Mouse (Mus musculus): ENCODE data around the gene Frmd4a. TPM values are rescaled to one million over a fixed set of nuclear protein-coding genes. Genes with fewer than 3 reads are reported as not detected.

Frmd4a gene
- polyA plus RNA-seq, 1 experiment from 2014 or later = 48.1 TPM

DNA sequence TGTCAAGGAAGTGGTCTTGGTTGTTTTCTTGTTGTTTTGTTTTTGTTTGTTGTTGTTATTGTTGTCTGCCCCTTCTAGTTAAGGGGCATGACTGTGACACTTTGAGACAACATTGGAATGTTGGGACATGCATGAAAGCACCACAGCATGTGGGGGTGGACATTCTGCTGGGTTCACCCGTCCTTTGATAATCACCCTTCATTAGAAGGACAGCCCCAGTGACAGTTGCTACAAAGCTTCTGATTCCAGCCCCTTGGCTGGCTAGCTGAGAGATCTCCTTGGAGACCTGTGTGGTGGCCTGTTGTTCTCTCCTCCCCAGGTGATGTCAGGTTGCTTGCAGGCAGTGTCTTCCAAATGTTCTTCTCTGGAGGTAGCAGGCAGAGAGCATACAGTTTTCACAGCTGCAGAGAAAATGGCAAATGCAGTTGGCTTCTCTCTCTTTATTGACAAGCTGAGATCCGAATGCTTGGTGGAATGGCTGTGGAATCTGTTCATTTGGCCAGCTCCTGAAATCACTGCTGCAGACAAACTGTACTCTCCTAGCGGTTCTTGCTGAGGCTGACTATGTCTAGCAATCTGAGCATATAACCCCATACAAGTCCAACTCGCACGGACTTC is 136.6 kb downstream of the Frmd4a start:
- Histone ChIP-seq H3K4me1 (ENCODE audit: control insufficient read depth, insufficient read depth, low read depth, low read length) (peaks cover 16% of the 10 kb centered on the region), H3K9ac (ENCODE audit: low read depth, low read length) (peak overlapping the region; percentile 50), H3K27ac (ENCODE audit: low read depth, low read length) (peak overlapping the region; percentile 56), H3K27me3 (replicated peaks; ENCODE audit: control insufficient read depth, insufficient read depth, low read length) (no peaks in the 10 kb centered on the region), H3K4me2 (ENCODE audit: low read length) (peak overlapping the region; percentile 70), H3K4me3 (ENCODE audit: low read length) (peak overlapping the region; percentile 48), H3K9me3 (ENCODE audit: control insufficient read depth, low read length) (no peaks in the 10 kb centered on the region), H3K36me3 (ENCODE audit: control insufficient read depth, insufficient read depth, low read length) (no peaks in the 10 kb centered on the region)
- WGBS = 22% methylated on average over 5 of the region's 5 CpGs
- ATAC-seq = no peak

DNA sequence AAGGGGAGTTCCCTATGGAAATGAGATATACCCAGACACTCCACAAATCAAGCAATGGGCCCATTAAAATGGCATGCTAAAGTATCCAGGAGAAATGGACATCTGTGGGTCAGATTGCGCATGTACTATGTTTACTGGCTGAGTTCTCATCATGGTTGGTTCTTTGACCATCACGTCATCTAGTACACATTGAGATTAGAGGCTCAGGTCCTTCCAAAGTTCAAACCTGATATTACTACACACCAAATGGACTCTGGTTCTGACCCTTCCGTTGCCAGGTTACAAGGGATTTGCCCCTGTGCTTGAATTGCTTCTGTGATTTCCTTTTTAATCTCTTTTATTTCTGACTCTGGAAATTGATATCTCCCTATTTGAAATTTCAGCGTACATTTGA is 137.1 kb downstream of the Frmd4a start:
- H3K27me3 ChIP-seq (replicated peaks; ENCODE audit: control insufficient read depth, insufficient read depth, low read length) = no peaks in the 10 kb centered on the region
- no peak for ATAC-seq
- peak overlapping the region; percentile 70 for H3K4me2 ChIP-seq (ENCODE audit: low read length)
- 64% methylated on average over 4 of the region's 4 CpGs for WGBS
- H3K4me3 ChIP-seq (ENCODE audit: low read length) = peak overlapping the region; percentile 48
- no peaks in the 10 kb centered on the region for H3K9me3 ChIP-seq (ENCODE audit: control insufficient read depth, low read length)
- no peak overlapping the region; the same call in 1 of the 2 replicates for H3K9ac ChIP-seq (ENCODE audit: low read depth, low read length)
- peak overlapping the region; percentile 56 for H3K27ac ChIP-seq (ENCODE audit: low read depth, low read length)
- H3K4me1 ChIP-seq (ENCODE audit: control insufficient read depth, insufficient read depth, low read depth, low read length) = peaks cover 16% of the 10 kb centered on the region
- H3K36me3 ChIP-seq (ENCODE audit: control insufficient read depth, insufficient read depth, low read length) = no peaks in the 10 kb centered on the region

DNA sequence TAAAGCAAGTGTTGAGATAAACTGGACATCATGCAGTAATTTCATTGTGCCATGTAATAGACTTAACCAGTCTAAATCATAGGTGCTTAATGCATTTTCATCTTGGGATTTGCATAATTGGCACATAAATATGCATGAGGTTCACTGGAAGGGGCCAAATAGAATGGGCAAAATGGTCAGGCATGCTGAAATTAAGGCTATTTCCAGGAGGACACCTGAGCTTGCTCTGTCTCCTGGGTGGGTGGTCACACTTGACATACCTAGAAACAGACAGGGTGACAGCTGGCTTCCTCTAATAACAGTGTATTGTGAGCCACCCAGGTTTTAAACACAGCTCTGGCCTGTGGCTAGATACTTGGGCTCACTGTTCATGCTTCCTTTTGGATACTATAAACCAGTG is 137.9 kb downstream of the Frmd4a start:
- H3K27me3 ChIP-seq (replicated peaks; ENCODE audit: control insufficient read depth, insufficient read depth, low read length) = no peaks in the 10 kb centered on the region
- H3K4me2 ChIP-seq (ENCODE audit: low read length) = peak overlapping the region; percentile 70
- H3K4me1 ChIP-seq (ENCODE audit: control insufficient read depth, insufficient read depth, low read depth, low read length) = peaks cover 16% of the 10 kb centered on the region
- ATAC-seq = no peak
- no peak overlapping the region for H3K9ac ChIP-seq (ENCODE audit: low read depth, low read length)
- H3K27ac ChIP-seq (ENCODE audit: low read depth, low read length) = no peak overlapping the region
- no peak overlapping the region for H3K4me3 ChIP-seq (ENCODE audit: low read length)
- H3K36me3 ChIP-seq (ENCODE audit: control insufficient read depth, insufficient read depth, low read length) = no peaks in the 10 kb centered on the region
- no peaks in the 10 kb centered on the region for H3K9me3 ChIP-seq (ENCODE audit: control insufficient read depth, low read length)

DNA sequence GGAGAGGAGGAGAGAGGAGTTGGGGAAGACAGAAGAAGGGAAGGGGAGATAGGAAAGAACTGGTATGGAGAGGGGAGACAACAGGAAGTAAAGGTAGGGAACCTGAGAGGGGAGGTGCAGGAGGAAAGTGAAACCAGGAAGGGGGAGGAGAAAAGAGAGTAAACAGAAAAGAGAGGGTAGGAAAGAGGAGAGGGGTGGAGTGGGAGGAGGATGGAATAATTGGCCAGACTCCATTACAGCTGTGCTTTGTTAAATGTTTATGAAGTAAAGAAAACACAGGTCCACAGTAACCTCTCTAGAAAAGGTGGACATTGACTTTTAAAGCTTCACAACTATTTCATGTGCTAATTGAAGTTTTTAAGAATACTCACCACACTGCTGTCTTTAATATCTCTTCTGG is 139.0 kb downstream of the Frmd4a start:
- no peak for ATAC-seq
- Histone ChIP-seq H3K9ac (ENCODE audit: low read depth, low read length) (no peak overlapping the region), H3K27ac (ENCODE audit: low read depth, low read length) (no peak overlapping the region)

DNA sequence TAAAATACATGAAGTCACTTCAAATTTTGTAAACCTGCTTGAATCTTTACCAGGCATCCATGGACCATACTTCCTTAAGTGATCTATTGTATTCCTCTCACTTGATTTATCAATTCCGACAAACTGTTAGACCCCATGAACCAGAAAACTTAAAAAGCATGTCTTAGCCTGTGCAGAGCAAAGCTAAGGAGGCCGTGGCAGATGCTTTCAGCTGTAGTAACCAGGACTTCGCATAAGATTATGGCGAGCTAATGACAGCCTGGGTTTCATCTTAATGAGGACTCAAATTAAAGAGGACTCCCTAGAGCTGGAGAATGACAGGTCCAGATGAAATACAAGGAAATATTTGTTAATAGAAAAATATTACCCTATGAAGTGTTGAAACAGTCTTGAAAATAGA is 139.9 kb downstream of the Frmd4a start:
- no peak overlapping the region for H3K9ac ChIP-seq (ENCODE audit: low read depth, low read length)
- H3K4me3 ChIP-seq (ENCODE audit: low read length) = no peak overlapping the region
- no peak for ATAC-seq
- no peak overlapping the region for H3K27ac ChIP-seq (ENCODE audit: low read depth, low read length)
- peaks cover 16% of the 10 kb centered on the region for H3K4me1 ChIP-seq (ENCODE audit: control insufficient read depth, insufficient read depth, low read depth, low read length)
- no peaks in the 10 kb centered on the region for H3K27me3 ChIP-seq (replicated peaks; ENCODE audit: control insufficient read depth, insufficient read depth, low read length)
- no peaks in the 10 kb centered on the region for H3K9me3 ChIP-seq (ENCODE audit: control insufficient read depth, low read length)
- WGBS = 40% methylated on average over 4 of the region's 4 CpGs
- H3K4me2 ChIP-seq (ENCODE audit: low read length) = no peak overlapping the region
- H3K36me3 ChIP-seq (ENCODE audit: control insufficient read depth, insufficient read depth, low read length) = no peaks in the 10 kb centered on the region

More for the DNA sequence above, 139.0 kb downstream of the Frmd4a start:
- Histone ChIP-seq H3K4me2 (ENCODE audit: low read length) (no peak overlapping the region), H3K9me3 (ENCODE audit: control insufficient read depth, low read length) (no peaks in the 10 kb centered on the region), H3K27me3 (replicated peaks; ENCODE audit: control insufficient read depth, insufficient read depth, low read length) (no peaks in the 10 kb centered on the region), H3K36me3 (ENCODE audit: control insufficient read depth, insufficient read depth, low read length) (no peaks in the 10 kb centered on the region), H3K4me1 (ENCODE audit: control insufficient read depth, insufficient read depth, low read depth, low read length) (peaks cover 16% of the 10 kb centered on the region), H3K4me3 (ENCODE audit: low read length) (no peak overlapping the region)

DNA sequence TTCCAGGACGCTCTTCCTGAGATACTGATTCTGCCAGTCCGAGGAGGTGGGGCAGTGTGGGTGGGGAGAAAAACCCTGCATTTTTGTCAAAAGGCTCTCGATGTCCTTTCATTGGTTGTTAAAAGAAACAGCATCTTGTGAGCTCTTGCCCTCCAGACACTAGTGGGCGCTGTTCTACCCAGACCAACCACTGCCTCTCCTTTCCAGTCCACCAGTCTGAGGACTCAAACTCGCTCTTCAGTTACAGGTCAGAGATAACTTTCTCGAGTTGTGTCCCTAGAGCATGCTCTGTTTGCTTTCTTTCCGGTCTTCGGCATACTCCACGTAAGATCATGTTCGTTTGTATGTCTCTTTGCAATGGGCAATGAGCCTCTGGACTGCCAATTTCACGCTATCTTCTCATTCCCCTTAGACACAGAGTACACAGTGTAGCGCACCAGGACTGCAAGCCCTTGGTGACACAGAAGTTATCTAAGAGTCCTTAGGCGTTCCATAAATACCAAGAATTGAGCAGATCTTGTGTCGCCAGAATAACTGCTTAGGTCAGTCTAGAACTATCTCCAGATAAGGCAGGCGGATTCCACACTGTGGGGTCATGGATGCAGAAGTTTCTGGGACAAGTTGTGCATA is 142.2 kb downstream of the Frmd4a start:
- Histone ChIP-seq H3K4me1 (ENCODE audit: control insufficient read depth, insufficient read depth, low read depth, low read length) (peaks cover 9% of the 10 kb centered on the region), H3K27me3 (replicated peaks; ENCODE audit: control insufficient read depth, insufficient read depth, low read length) (no peaks in the 10 kb centered on the region), H3K27ac (ENCODE audit: low read depth, low read length) (no peak overlapping the region), H3K9me3 (ENCODE audit: control insufficient read depth, low read length) (no peaks in the 10 kb centered on the region), H3K9ac (ENCODE audit: low read depth, low read length) (no peak overlapping the region), H3K4me2 (ENCODE audit: low read length) (no peak overlapping the region), H3K36me3 (ENCODE audit: control insufficient read depth, insufficient read depth, low read length) (no peaks in the 10 kb centered on the region), H3K4me3 (ENCODE audit: low read length) (no peak overlapping the region)
- 87% methylated on average over 15 of the region's 15 CpGs for WGBS
- ATAC-seq = no peak

DNA sequence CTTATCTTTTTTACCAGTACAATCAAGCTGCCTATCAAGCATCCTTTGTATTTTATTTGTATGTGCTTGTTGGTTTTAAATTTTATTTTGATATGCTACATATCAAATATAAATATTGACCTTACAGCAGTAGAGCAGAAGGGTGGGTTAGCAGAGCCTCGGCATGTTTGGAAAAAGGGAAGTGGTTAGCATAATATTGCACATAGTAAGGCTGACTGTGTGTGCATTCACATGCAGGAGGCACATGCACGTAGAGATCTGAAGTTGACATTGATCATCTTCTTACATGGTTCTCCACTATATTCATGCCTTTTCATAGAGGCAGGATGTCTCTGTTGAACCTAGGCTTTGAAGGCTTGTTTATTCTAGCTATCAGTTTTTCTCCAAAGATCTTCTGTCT is 148.7 kb downstream of the Frmd4a start:
- no peaks in the 10 kb centered on the region for H3K27me3 ChIP-seq (replicated peaks; ENCODE audit: control insufficient read depth, insufficient read depth, low read length)
- no peak overlapping the region for H3K27ac ChIP-seq (ENCODE audit: low read depth, low read length)
- ATAC-seq = no peak
- H3K4me1 ChIP-seq (ENCODE audit: control insufficient read depth, insufficient read depth, low read depth, low read length) = peaks cover 20% of the 10 kb centered on the region
- 84% methylated on average over 2 of the region's 2 CpGs for WGBS
- no peak overlapping the region for H3K4me2 ChIP-seq (ENCODE audit: low read length)
- H3K9ac ChIP-seq (ENCODE audit: low read depth, low read length) = no peak overlapping the region
- H3K36me3 ChIP-seq (ENCODE audit: control insufficient read depth, insufficient read depth, low read length) = no peaks in the 10 kb centered on the region
- H3K9me3 ChIP-seq (ENCODE audit: control insufficient read depth, low read length) = no peaks in the 10 kb centered on the region
- H3K4me3 ChIP-seq (ENCODE audit: low read length) = no peak overlapping the region

DNA sequence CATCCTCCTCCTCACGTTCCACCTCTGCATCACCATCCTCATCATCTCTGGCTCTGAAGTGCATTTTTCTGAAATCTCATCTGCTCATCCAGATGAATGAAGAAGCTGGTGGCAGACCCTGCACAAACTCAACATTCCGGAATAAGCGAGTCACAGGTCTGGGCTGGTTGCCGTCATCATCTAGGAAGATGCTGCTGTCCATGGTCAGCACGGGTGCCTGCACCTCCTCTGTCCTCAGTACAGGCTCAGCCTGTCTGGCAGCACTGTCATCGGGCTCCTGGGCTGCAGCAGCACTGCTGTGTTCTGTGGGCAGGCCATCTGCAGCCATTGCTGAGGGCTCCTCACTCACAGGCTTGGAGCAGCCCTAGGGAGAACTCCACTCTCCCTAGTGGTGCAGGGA is 149.6 kb downstream of the Frmd4a start:
- Histone ChIP-seq H3K9ac (ENCODE audit: low read depth, low read length) (no peak overlapping the region), H3K4me1 (ENCODE audit: control insufficient read depth, insufficient read depth, low read depth, low read length) (peaks cover 20% of the 10 kb centered on the region), H3K27ac (ENCODE audit: low read depth, low read length) (no peak overlapping the region), H3K36me3 (ENCODE audit: control insufficient read depth, insufficient read depth, low read length) (no peaks in the 10 kb centered on the region), H3K27me3 (replicated peaks; ENCODE audit: control insufficient read depth, insufficient read depth, low read length) (no peaks in the 10 kb centered on the region), H3K4me3 (ENCODE audit: low read length) (no peak overlapping the region), H3K4me2 (ENCODE audit: low read length) (no peak overlapping the region), H3K9me3 (ENCODE audit: control insufficient read depth, low read length) (no peaks in the 10 kb centered on the region)
- no peak for ATAC-seq
- 94% methylated on average over 6 of the region's 6 CpGs for WGBS

DNA sequence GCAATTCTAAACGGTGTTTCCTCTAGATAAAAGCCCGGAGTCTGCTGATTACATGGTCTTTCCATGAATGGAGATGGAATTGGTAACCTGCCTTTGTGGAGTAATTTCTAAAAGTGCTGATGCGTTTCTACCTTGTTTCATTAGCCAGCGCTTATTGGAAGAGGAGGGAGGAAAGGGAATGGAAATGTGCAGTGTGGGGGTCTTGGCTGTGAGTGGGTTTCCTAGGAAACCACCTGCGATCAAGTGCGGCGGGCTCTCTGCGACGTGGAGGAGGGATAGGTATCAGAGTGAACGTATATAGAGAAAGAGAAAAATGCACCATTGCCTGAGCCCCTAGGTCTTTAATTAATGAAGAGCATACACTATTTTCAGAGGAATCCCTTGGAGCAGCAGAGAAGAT is 152.2 kb downstream of the Frmd4a start:
- peak; percentile 91 for ATAC-seq

More for the DNA sequence above, 152.2 kb downstream of the Frmd4a start:
- Histone ChIP-seq H3K36me3 (ENCODE audit: control insufficient read depth, insufficient read depth, low read length) (no peaks in the 10 kb centered on the region), H3K4me3 (ENCODE audit: low read length) (no peak overlapping the region), H3K9ac (ENCODE audit: low read depth, low read length) (0 out of 2 replicates have a peak overlapping the region, but pooled peaks have one; percentile 10), H3K27ac (ENCODE audit: low read depth, low read length) (peak overlapping the region; percentile 74), H3K27me3 (replicated peaks; ENCODE audit: control insufficient read depth, insufficient read depth, low read length) (no peaks in the 10 kb centered on the region), H3K4me1 (ENCODE audit: control insufficient read depth, insufficient read depth, low read depth, low read length) (peaks cover 20% of the 10 kb centered on the region), H3K4me2 (ENCODE audit: low read length) (peak overlapping the region; percentile 38), H3K9me3 (ENCODE audit: control insufficient read depth, low read length) (no peaks in the 10 kb centered on the region)
- WGBS = 30% methylated on average over 10 of the region's 10 CpGs
